Mouse (Mus musculus): Measurements from ENCODE around the gene Irf5.

Gene Irf5

DNA sequence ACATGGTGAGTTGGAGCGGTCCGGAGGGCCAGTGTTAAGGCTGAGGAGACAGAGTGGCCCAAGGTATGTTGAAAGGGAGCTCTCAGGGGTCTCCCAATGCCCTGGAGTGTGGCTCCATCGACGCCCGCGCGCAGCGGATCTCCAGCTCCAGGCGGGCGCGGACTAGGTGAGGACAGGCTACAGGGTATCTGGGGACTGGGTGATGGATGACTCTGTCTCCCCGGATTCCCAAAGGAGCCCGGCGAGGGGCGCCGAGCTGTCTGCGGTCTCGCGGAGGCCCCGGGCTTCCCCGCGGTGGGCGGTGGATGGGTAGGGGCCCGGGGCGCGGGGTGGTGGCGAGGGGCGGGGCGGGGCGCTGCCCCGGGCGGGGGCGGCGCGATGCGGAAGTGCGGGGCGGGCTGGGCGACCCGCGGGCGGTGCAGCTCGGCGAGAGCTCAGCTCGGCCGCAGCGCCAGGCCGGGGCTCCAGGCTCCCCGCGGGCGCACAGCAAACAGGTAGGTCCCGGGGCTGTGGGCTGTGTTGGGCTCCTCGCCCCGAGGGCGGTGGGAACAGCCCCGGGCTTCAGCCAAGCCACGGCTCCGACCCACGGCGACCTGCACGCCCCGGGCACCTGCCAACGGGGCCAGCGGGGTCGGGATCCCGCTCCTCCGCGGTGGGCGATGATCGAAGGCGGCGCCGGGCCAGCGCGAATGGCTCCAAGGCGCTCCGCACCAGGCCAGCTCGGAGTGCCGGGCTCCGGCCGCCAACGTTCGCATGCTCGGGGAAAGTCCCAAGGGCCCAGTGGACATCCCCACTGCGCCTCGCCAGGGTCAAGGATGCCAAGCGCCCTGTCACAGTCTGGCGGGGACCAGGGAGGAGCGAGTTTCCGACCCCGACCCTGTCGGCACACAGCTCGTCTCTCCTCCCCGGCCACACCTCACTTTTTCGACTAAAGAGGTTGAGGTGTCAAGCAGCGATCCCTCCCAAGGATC lies at the start of gene Irf5:
TSS of gene Irf5 (plus strand) at position 345 of the 971 bp plus-strand sequence.
- DNase-seq, result peak; percentile 48 to 64

DNA sequence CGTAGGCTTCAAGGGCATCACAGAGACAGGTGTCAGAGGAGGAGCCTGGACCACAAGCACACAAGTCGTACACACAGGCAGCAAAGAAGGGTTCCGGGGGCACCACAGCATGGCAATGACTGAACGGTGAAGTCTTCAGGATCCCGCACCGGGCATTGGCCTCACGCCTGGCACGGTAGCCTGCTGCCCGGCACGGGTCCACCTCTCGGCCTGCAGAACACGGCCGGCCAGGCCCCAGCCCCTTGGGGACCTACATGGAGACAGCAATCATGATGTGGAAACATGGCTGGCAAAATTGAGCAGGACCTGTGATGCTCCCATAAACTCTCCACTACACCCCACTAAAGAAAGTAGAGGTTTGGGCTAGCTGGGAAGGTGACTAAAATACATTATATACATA lies 43.7 kb upstream of the Irf5 start:
- no peak for DNase-seq

DNA sequence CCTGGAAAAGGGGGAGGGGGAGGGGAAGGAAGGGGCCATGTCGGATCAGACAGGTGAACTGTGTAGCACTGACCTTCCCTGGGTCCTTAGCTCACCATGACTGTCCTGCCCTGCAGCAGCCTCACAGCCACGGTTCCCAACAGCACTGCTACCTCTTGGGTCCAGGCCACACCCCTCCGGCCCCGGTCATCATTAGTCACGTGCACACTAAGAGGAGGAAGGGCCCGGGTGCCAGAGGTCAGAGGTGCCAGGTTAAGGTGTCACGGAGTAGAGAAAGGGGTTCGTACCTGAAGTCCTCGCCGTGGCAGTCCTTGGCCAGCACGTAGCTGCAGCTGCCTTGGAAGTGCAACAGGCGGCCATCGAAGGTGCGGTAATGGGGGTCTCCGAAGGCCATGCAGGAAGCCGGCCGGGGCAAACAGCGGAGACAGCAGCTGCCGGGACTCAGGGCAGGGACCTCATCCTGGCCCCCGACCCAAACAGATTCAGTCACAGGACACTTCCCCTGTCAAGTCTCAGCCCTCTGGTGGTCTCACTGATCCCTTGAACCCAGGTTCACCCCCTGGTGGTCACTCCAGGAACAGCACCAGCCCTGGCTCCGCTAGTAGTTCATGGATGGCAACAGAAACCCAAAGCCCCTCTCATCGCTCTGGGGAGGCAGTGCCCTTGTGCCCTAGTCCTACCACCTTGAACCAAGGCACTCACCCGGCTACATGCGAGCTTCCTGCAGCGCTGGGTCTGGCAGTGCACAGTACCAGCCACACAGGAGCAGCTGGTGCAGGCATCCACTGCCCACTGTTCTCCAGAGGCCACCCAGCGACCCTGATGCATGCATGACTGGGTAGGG lies 41.5 kb upstream of the Irf5 start:
- DNase-seq, result peak; percentile 91 to 92

DNA sequence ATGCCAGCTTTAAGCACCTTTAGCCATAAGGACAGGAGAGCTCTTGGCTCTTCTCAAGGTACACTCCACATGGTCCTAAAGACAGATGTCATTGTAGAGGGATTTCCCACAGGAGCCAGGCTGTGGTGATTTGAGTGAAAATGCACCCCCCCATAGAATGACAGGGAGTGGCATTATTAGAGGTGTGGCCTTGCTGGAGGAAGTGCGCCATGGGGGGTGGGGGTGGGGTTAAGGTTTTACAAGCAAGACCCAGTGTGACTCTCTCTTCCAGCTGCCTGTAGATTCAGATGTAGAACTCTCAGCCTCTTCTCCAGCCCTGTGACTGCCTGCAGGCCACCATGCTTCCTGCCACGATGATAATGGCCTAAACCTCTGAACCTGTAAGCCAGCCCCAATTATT lies 40.5 kb upstream of the Irf5 start:
- no peak for DNase-seq

DNA sequence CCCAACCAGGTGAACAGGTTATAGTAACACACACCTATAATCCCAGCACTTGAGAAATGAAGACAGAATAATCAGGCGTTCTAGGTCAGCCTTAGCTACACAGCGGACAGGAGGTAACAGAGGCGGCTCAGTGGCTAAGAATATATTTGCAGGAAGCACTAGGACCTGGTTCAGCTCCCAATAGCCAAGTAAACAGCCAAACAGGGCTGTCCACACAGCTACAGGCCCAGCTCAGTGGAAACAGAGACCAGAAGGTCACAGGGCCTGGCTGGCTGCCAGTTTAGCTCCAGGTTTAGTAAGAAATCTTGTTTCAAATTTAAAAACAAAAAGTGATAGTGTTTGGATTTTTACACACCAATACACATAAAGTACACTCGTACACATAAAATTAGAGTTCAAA lies 32.3 kb upstream of the Irf5 start:
- peak; percentile 72 to 78 for DNase-seq

DNA sequence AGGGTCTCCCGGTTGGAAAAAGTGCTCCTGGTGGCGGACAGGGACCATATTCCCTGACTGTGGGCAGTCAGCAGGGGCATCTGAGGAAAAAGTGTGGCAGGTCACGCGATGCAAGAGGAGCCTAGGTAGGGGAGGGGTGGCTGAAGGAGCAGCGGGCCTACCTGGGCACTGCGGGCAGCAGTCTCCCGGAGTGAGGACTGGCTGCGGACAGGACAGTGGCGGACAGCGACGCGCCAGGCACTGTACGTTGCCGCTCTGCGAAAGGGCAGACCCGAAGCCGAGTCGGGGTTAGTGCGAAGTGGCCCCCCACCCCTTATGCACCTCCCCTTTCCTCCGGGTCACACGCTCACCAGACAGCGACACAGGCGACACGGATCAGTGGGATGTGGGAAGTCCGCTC lies 30.2 kb upstream of the Irf5 start:
- DNase-seq, result peak in 1 of 2 experiments; percentile 30

DNA sequence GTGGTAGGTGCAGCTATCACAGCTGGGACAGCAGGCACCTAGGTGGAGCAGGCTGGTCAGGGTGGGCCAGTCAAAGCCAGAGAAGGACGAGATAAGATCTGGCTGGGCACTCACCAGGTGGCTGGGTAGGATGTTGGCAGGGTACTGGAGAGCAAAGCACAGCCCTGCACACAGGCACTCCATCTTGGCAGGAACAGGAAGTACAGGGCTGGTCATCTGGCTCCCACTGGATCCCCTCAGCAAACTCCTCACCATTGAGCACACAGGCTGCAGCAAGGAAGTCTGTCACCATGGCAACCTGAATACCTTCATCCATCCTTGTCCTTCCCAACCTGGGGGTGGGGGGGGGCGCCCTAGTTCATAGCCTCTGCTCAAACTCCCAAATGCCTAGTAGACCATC lies 28.6 kb upstream of the Irf5 start:
- peak in 1 of 2 experiments; percentile 13 for DNase-seq

DNA sequence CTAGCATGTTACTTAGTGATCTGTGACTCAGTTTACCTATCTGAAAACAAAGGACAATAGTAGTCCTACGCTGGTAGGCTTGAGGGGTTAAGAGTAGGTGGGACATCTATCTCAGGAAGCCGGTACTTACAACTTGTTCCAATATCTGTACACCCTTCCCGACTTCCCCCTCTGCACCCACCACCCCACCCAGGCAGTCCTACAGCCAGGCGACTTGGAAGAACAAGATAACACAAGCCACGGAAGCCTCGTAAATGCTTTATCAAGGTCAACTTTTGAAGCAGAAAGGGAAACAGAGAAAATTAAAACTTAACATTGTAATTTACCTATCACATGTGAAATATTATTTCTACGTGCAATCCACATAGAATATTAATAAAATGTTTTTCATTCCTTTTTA lies 26.2 kb upstream of the Irf5 start:
- no peak for DNase-seq

DNA sequence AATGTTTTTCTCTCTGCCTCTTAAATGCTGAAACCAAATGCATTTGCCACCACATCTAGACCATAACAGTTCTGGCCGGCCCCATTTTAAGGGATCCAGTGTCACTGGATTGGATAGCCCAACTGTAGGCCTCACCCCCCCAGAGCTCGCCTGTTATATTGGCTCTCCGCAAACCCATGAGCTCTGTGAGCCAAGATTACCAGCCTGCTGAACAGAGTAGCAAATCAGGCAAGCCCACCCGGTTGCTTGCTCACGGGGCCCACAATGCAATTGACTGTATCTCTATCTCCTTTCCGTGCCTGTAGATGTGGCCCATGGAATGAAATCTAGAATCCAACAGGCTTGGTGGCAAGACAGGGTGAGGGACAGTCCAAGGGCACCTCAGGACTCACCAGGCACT lies 25.6 kb upstream of the Irf5 start:
- no peak for DNase-seq

DNA sequence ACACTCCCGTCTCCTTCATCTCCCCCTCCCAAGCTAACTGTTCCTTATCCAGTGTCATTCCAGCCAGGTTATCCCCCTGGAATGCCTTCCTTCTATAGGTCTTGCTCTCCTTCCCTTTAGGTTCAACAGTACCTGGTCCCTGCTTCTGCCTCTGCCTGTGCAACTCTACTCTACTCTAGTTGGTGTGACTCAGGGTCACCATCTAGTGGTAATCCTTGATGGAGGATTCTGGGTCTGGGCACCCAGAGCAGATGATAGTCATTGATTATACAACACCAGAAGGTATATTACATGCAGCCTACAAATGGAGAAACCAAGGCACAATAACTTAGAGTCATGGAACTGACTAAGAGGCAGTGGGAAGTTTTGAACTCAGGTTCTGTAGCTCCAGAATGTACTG lies 24.8 kb upstream of the Irf5 start:
- no peak for DNase-seq

DNA sequence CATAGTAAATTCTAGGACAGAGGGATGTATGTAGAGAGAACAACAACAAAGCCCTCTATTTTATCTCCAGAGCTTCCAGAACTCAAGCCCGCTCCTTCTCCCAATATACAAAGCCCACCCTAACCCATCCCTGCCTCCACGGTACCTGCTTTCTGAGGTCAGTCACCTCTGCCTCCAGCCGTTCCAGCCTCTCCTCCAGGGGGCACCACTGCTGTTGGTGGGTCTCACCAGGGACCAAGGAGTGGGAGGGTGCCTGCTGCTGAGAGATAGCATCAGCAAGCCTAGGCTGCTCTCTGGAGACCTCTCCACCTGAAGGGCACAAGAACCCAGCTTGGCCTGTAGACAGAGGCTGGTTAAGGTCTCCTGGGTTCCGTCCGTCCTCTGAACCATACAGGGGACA lies 20.9 kb upstream of the Irf5 start:
- peak in 1 of 2 experiments; percentile 27 for DNase-seq

DNA sequence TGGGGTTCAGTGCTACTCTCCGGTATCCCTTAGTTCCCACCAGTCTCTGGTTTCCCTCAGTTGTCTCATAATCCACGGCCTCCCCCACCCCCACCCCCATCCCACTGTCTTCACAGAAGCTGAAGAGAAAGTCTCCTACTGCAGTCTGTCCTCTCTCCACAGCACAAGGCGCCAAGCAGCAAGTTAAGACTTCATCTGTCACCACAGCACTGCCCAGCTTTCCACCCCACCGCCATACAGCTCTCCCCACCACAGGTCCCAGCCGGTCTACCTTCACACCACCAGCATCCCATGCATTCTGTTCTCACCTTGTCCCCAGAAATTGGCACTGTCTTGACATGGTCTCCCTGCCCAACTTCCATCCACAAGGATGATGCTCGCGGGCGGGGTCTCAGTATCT lies 19.6 kb upstream of the Irf5 start:
- no peak for DNase-seq

DNA sequence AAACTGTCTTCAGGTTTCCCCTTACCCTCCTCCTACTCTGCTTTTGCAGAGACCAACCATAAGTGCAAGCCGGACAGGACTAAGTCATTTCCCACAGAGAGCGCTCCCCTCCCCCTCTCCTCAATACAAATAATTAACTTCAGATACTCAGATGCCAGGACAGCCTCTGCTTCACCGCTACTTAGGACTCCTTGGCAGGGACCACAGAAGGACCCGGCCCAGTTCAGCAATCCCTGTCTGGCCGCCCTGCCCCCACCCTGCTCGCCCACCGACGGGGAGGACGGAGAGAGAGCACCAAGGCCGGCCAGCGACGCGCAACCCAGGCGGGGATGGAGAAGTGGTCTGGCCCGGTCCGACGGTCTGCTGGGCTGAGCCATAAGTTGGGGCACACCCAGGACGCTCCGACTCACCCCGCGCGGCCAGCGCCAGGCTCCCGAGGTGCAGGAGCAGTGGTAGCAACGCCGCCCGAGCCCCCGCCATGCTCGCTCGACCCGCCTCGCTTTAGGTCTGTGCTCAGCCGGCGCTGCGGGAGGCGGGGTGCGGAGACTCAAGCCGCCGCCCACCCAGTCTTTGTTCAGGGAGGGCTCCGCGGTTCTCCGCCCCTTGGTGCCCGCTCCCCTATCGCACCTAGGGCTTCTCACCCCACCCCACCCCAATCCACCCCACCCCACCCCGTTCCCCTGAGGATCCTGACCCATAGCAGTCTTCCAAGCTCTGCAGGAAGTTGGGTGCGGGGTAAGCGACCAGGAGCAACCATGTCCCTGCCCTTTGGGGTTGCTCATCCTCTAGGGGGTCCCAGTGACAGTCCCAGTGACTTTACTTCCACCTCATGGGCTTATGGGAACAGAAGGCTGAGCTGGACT lies 18.7 kb upstream of the Irf5 start, which contains the start of gene Kcp:
TSS of gene Kcp (minus strand) at position 506 of the 863 bp plus-strand sequence.
- DNase-seq, result peak; percentile 72 to 80

DNA sequence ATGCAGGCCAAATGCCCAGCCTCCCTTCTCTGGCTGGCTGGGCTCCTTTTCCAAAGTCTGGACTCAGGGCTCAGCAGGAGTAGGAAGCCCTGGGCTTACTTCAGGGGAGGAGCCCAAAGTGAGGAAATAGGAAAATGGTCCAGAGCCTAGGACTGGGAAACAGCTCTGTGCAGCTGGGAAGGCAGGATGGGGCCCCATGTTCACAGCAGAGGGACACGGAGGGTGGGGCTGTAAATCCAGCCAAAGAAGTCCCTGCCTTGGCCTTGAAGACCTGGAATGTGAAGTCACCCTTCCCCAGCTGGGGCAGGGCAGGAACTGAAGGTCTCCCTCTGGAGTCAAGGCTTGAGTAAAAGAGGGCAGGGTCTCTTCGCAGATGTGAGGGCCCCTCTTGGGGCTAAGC lies 17.3 kb upstream of the Irf5 start:
- DNase-seq, result no peak

DNA sequence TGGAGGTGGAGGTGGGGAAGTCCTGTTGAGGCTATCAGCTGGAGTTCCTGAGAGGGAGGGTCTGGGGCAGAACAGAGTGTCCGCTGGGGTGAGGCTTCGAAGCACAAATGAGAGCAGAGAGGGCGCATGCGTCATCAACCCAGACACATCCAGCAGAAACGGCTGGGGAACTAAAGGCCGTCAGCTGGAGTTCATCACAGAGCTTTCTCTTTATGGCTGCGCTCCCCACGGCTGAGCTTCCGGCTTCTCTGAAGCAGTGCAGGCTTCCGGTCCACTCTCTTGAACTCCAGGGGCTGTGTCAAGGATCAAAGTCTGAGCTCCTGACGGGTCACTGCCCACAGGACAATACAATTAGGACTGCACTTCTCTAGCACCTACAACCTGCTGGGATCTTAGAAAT lies 13.1 kb upstream of the Irf5 start:
- peak; percentile 72 to 85 for DNase-seq

DNA sequence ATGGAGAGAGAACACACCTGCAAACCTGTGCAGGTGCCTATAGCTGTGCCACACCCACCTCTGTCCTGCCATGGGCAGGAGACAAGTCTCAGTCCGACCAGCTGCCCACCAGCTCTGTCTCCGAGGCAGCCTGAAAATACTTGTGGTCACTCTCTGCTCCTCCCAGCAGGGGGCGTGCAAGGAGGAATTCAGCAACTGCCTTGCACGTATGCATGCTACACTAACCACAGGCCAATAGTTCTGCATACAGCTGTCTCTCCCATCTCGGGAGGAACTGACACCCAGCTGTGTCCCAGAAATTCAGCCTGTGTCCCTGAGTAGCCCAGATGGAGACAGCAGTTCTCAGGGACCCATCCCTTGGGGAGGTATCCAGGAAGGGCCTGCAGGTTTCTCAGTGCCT lies 9.3 kb upstream of the Irf5 start:
- peak; percentile 87 to 91 for DNase-seq

DNA sequence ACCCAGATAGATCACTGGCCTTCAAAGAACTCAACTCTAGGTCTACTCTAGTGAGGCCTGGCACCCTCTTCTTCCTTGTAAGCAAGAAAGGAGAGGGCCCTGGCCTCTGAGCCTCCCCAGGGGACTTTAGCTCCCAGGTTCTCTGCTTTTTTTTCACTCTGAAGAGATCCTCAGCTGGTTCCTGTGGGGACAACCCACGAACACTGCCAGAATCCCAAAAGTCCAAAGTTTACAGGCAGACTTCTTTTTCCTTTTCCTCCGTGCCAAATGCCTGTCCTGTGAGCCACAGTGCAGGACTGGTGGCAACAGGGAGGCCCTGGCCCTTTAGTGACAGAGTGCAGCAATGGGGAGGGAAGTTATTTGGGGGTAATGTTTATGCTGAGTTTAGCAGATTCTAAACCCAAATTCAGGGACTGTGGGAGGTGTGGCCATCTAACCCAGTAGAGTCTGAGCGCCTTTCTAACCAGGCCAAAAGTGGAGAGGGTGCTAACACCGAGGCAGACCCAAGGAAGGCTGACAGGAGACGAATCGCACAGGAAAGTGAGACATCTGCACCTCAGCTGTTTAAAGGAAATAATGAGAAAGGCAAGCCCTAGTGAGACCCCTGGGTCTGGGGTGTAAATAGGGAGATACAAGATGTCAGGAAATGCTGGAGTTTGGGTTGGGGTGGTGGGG lies 3.7 kb upstream of the Irf5 start:
- no peak for DNase-seq

DNA sequence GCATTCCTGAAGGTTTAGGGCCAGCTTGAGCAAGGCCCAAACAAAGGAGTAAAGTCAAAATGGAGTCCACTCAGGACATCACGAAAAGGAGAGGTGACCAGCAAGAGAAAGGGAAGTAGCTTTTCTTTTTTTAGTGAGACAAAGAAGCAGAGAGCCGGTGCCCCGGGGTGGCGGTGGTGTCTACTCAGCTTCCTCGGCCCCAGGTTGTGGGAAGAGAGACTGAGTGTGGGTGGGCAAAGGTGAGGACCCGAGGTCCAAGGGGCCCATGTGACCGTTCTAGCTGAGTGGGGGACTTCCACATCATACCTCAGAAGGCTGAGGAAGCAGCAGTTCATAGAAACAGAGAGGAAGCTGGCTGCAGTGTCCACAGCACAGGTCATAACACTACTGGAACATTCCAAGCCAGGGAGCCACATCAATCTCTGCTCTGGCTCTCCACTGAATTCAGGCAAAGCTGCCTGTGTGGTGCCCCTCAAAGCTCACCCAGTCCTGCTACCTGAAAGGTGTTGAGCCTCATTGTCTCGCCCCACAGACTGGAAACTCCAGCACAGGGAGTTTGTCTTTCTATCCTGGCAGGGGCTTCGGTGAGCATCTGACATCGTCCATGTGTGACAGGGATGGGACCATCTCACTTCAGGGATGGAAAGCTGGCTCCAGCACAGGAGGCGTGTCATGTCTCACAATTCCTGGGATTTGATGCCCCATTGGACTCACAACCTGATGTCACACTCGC lies 3.0 kb upstream of the Irf5 start:
- DNase-seq, result no peak

DNA sequence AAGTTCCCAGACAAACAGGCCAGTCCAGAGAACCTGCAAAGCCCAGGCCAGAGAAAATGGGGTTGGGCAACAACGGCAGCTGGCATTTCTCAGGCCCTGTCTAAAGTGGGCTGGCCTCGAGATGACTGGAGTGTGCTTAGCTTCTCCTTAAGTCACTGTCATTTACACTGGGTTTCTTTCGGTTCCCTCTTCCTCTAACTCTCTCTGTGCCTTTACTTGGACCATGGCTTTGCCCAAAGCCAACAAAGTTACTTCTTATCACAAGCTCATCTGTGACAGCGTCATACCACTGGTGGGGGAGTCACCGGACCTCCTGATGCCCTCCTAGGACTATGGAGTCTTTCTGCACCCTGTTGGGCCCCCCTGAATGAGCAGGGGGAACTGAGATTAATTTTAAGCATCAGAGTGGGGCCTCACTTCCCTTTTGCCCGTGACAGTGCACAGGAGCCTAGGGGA lies 2.4 kb upstream of the Irf5 start:
- peak; percentile 76 to 80 for DNase-seq

DNA sequence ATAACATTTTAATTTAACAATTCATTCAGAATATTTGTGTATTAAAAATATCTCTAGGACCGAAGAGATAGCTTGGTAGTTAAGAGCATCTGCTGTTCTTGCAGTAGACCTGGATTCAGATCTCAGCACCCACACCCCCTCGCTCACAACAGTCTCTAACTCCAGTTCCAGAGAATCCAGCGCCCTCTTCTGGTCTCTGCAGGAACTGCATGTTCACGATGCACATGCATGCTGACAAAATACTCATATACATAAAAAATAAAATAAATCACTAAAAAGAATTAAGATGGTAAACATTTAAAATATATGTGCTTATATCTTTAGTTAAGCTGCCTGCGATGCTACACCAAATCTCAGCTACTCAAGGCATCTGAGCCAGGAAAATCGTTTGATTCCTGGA lies 1.2 kb upstream of the Irf5 start:
- DNase-seq, result peak in 1 of 2 experiments; percentile 51

Data from kidney, postnatal 4 days (tissue).